Mouse (Mus musculus) bone marrow, adult 2 months (tissue): ENCODE data around the gene Cdkl3. TPM values are rescaled to one million over a fixed set of nuclear protein-coding genes. Genes with fewer than 3 reads are reported as not detected.

Experiments
- H3K27ac ChIP-seq: fragments of 200-500 bp; 2 replicates; pipeline ENCODE4 v1.5.1; 2012; ENCODE audit warnings: low read depth, mild to moderate bottlenecking, control low read depth, inconsistent platforms, low read length; ENCODE audit not compliant: control insufficient read depth, poor library complexity, insufficient read depth
- H3K4me1 ChIP-seq: fragments of 200-500 bp; 2 replicates; pipeline ENCODE4 v1.6.1; 2011; ENCODE audit warnings: low read length; ENCODE audit not compliant: control insufficient read depth, insufficient read depth
- H3K4me3 ChIP-seq: fragments of 200-500 bp; replicated peaks from 2 replicates; pipeline ENCODE3; 2011; ENCODE audit warnings: mild to moderate bottlenecking, low read depth, low read length, control low read depth; ENCODE audit not compliant: control insufficient read depth
- CTCF ChIP-seq: fragments of 200-500 bp; IDR thresholded peaks from 2 replicates; pipeline ENCODE4 v1.5.1; 2011; ENCODE audit warnings: low read length, control low read depth; ENCODE audit not compliant: control insufficient read depth, insufficient read depth
- POLR2A ChIP-seq: fragments of 200-500 bp; IDR thresholded peaks from 2 replicates; pipeline ENCODE4 v1.6.1; 2011; ENCODE audit warnings: low read depth, mild to moderate bottlenecking, control low read depth, low read length, borderline replicate concordance; ENCODE audit not compliant: control insufficient read depth
- WGBS: fragments of 180-500 bp; shearing (Covaris S2); methylation state at CpG from one replicate; pipeline ENCODE4 v1.1.7; 2018; 5-methylcytosine and 5-hydroxymethylcytosine counted together
- polyA plus RNA-seq: library from polyadenylated mRNA; stranded (reverse); fragments of >200 nt; gene quantifications from 2 replicates; pipeline ENCODE4 v1.2.4, GENCODE M21; 2011; ENCODE audit warnings: low replicate concordance; ENCODE audit not compliant: missing spikeins, insufficient read depth, insufficient read length

Gene Cdkl3
- polyA plus RNA-seq, 1 experiment = 6.7 TPM

DNA sequence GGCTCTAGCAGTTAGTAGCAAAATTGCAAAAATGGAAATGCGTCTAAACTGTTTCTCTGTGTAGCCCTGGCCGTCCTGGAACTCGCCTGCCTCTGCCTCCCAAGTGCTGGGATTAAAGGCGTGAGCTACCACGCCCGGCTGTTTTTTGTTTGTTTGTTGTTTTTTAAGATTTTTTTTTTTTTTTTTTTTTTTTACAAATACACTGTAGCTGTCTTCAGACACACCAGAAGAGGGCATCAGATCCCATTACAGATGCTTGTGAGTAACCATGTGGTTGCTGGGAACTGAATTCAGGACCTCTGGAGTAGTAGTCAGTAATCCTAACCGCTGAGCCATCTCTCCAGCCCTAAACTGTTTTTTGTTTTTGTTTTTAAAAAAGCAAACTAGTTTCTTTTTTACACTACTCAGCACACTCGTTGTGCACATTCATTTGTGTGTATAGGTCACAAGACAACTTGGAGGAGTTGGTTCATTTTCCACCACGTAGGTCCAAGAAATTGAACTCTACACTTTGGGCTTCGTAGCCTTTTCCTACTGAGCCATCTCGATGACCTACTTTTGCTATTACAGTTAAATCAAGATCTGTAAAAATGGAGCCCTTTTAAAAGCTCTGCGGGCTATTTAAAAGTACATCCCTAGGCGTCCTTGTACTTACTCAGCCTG is 1.0 kb upstream of the Cdkl3 start:
- H3K27ac ChIP-seq = no peak overlapping the region
- H3K4me1 ChIP-seq = no peaks in the 10 kb centered on the region
- no peak overlapping the region for H3K4me3 ChIP-seq
- no peak for TF ChIP-seq POLR2A
- no peak for TF ChIP-seq CTCF
- 69% methylated on average over 13 of the region's 13 CpGs for WGBS

DNA sequence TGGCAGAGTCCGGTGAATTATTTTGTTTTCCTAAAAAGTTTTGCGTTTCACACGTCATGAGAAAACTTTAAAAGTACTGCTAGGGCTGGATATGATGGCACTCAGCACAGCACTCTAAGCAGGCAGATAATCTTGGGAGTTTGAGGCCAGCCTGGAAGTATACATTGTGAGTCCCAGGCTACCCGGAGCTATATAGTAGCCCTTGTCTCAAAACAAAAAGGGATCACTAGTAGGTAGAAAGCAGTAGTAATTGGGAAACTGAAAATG is 583 bp upstream of the Cdkl3 start:
- 14% methylated on average over 4 of the region's 4 CpGs for WGBS
- Histone ChIP-seq H3K4me3 (peak overlapping the region; percentile 39), H3K4me1 (no peaks in the 10 kb centered on the region), H3K27ac (peak overlapping the region; percentile 54; the same call in 1 of the 2 replicates)
- no peak for TF ChIP-seq CTCF
- no peak for TF ChIP-seq POLR2A

DNA sequence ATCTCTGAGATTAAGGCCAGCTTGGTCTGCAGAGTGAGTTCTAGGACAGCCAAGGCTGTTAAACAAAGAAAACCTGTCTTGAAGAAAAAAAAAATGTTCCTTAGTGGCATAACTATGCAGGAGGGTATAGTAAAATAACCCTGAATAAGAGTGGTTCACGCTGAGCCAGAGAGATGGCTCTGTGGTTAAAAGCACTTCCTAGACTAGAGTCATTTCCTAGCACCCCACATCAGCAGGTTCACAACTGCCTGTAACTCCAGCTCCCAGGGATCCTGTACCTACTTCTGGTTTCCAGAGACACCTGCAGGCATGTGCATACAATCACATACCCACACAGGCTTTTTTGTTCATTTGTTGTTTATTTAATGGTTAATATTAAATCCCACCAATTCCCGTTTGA is 1.6 kb downstream of the Cdkl3 start:
- WGBS = 30% methylated on average over 2 of the region's 2 CpGs
- Histone ChIP-seq H3K27ac (no peak overlapping the region), H3K4me3 (no peak overlapping the region), H3K4me1 (no peaks in the 10 kb centered on the region)
- no peak for TF ChIP-seq CTCF
- no peak for TF ChIP-seq POLR2A

DNA sequence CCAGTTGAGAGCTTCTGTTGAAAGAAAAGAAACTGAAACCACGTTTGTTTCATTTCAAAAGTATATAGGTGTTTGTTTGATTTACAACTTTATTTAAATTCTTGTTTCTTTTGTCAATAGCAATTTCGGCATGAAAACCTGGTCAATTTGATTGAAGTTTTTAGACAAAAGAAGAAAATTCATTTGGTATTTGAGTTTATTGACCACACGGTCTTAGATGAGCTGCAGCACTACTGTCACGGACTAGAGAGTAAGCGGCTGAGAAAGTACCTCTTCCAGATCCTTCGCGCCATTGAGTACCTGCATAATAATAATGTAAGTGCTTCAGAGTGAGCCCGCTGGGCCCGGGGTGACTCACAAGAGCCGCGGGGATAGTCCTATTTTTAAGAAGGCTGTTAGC is 7.0 kb downstream of the Cdkl3 start:
- Histone ChIP-seq H3K4me1 (no peaks in the 10 kb centered on the region), H3K27ac (no peak overlapping the region), H3K4me3 (no peak overlapping the region)
- WGBS = 87% methylated on average over 11 of the region's 11 CpGs
- TF ChIP-seq CTCF (no peak), POLR2A (no peak)

DNA sequence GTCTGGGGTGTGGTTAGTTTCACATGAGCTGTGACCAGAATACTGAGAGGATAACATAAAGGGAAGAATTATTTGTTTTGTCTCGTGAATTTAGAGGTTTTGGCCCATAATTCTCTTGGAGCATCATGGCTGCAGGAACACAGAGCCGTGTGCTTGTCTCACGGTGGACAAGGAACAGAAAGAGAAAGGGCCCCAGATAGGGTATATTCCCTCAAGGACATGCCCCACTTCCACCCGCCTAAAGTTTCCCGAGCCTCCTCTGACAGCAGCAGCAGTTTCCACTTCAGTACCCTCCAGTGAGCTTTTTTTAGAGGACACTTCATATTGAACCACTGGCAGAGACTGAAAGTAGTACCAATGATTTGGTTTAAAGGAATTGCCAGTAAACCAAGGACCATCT is 7.5 kb downstream of the Cdkl3 start:
- Histone ChIP-seq H3K4me3 (no peak overlapping the region), H3K4me1 (no peaks in the 10 kb centered on the region), H3K27ac (no peak overlapping the region)
- 74% methylated on average over 5 of the region's 5 CpGs for WGBS
- no peak for TF ChIP-seq CTCF
- TF ChIP-seq POLR2A = no peak

DNA sequence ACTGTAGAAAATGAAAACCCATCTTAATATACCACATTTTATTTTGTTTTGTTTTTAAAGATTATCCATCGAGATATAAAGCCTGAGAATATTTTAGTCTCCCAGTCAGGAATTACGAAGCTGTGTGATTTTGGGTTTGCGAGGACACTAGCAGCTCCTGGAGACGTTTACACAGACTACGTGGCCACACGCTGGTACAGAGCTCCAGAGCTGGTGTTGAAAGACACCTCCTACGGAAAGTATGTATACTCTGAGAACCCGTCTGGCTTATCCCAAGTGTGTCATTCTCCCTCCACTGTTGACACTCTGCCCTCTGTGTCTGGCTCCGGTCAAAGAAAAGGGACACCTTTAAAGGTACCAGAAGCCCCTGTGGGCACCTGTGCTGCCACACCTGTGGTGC is 14.2 kb downstream of the Cdkl3 start:
- Histone ChIP-seq H3K4me1 (no peaks in the 10 kb centered on the region), H3K4me3 (no peak overlapping the region), H3K27ac (no peak overlapping the region)
- TF ChIP-seq CTCF (no peak), POLR2A (no peak)
- 83% methylated on average over 9 of the region's 9 CpGs for WGBS

DNA sequence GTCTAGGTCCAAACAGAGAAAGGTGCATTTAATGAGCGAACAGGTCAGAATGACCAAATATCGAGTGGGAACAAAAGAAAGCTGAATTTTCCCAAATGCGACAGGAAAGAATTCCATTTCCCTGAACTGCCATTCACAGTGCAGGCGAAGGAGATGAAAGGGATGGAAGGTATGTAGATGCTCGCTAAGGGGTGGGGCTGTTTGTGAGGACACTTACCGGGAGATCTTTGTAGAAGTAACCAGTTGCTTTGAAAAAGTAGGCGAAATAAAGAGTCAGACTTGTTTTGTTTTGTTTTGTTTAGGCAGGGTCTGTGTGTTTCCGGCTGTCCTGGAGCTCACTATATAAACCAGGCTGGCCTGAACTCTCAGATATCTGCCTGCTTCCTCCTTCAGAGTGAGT is 28.3 kb downstream of the Cdkl3 start:
- Histone ChIP-seq H3K4me1 (peaks cover 2% of the 10 kb centered on the region; the same call in 1 of the 2 replicates), H3K27ac (no peak overlapping the region), H3K4me3 (no peak overlapping the region)
- 81% methylated on average over 8 of the region's 8 CpGs for WGBS
- TF ChIP-seq CTCF (no peak), POLR2A (no peak)

DNA sequence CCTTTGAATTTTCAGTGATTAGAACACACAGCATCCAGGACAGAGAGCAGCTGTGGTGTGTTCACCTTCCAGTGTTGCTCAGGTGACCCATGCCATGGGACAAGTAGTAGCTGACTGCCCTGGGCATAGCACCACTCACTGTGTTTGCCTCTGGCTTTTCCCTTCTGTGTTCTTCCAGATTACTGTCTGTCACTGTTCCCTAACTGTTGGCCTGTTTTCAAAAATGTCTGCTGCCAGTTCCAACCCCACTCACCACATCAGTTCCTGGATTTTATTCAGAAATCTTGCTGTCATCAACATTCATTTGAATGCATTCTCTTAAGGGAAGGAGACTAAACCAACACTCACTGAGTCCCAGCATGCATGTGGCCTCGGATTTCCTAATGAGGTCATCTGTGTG is 29.9 kb downstream of the Cdkl3 start:
- H3K4me1 ChIP-seq = peaks cover 2% of the 10 kb centered on the region; the same call in 1 of the 2 replicates
- H3K4me3 ChIP-seq = no peak overlapping the region
- 82% methylated on average over 1 of the region's 1 CpGs for WGBS
- no peak overlapping the region for H3K27ac ChIP-seq
- TF ChIP-seq POLR2A (no peak), CTCF (no peak)

DNA sequence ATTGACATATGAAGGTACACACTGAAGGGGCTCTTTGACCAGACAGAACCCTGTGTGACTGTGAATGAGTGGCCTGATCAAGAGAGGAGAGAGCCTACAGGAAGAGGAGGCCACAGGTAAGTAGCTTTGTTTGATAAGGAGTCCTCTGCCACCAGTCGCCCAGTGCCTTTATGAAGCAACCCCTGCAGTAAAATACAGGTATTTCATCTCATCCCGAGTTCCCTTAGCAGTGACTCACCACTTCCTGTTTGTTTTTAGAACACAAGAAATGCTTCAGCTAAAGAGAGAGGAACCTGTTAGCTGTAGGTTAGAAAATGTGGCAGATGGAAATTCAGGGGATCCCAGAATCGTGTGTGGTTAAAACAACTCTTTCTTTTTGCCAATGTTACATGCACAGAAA is 31.9 kb downstream of the Cdkl3 start:
- H3K4me1 ChIP-seq = peaks cover 2% of the 10 kb centered on the region; the same call in 1 of the 2 replicates
- no peak overlapping the region for H3K27ac ChIP-seq
- TF ChIP-seq POLR2A (no peak), CTCF (no peak)
- H3K4me3 ChIP-seq = no peak overlapping the region
- 9% methylated on average over 3 of the region's 3 CpGs for WGBS
